Mouse (Mus musculus) MEL-GATA-1-ER (cell line): ENCODE measurements around the gene Atp6v1g2.

Experiments used
- DNase-seq: peaks from one replicate; pipeline ENCODE4 v3.0.0-alpha.2; 2012; ENCODE audit warnings: low read depth; ENCODE audit errors: extremely low read depth

Atp6v1g2 gene

GRCm38 (mm10) chr17:35285431-35285830, 52.0 kb downstream of the Atp6v1g2 start:
- DNase-seq: no peak
